Mouse (Mus musculus) left cerebral cortex, adult 18-20 months (tissue): ENCODE measurements around the gene Klf6. TPM values are rescaled to one million over a fixed set of nuclear protein-coding genes. Genes with fewer than 3 reads are reported as not detected.
A peak's percentile ranks its signal among the peaks of the same experiment; 100 is the strongest.

Experiments used
- DNase-seq, 2 experiments: peaks; one replicate each; pipeline ENCODE4 v3.0.0; 2021 to 2022; ENCODE audit warnings: low spot score in 2 of 2, mixed read lengths in 1 of 2
- total RNA-seq, 2 experiments: library from RNA; stranded (reverse); gene quantifications; 2 replicates each; pipeline ENCODE4 v1.2.3; 2021

Klf6 gene
- total RNA-seq, 2 experiments from 2014 or later, result 52.9 to 58.0 TPM

DNA sequence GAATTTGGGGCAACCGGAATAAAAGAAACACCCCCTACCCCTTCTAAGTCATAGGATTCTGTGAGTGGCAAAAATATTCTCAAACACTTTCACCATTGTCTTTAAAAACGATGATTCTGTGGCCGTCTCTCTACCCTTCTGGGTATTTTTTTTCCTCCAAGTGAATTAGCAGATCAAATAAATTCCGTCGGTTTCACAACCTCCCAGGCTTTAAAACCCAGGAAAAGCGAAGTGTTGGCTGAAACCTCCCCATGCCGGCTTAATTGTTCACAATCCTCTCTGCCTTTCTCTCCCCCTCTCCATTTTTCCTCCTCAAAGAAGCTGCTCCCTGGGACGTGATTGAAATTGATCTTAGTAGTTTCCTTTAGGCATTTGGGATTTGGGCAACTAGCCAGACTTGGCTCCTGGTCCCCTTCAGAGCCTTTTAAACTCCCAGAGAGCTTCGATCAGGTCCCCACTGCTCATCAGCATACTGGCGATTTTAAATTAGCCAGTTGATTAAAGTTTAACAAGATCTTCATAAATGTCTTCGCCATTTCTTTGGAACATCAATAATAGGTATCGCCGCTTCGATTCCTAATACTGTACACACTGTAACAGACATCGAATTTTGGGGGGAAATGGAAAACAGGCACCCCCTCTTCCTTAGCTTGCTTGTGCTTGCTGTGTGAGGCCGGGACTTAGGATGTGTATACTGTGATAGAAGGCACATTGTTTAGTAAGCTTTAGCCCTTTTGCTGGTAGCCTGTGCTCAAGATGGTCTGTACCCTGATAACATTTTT, 1.5 kb downstream of the Klf6 start:
- DNase-seq, result peak in 1 of 2 experiments; percentile 30

DNA sequence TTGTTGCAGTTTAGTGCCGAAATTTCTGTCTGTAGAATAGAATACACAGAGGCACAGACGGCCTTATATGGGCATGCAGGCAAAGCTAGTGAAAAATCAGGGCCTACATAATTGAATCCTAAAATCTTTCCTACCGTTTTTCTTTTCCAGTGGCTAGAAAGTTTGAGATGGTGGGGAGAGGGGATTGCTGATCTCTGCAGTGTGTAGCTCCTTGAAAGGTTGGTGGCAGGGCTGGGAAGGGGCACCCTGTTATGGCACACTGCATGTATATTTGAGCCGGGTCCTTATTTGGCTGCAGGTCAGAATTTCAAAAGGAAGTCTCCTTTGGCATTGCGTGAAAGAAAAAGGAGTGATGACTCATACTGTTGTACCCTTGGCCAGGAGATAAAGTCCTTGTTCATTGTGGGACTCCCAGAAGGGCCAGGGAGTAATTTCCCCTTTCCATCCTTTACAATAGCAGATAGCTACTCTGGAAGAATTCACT, 2.2 kb downstream of the Klf6 start:
- DNase-seq, result peak in 1 of 2 experiments; percentile 27

DNA sequence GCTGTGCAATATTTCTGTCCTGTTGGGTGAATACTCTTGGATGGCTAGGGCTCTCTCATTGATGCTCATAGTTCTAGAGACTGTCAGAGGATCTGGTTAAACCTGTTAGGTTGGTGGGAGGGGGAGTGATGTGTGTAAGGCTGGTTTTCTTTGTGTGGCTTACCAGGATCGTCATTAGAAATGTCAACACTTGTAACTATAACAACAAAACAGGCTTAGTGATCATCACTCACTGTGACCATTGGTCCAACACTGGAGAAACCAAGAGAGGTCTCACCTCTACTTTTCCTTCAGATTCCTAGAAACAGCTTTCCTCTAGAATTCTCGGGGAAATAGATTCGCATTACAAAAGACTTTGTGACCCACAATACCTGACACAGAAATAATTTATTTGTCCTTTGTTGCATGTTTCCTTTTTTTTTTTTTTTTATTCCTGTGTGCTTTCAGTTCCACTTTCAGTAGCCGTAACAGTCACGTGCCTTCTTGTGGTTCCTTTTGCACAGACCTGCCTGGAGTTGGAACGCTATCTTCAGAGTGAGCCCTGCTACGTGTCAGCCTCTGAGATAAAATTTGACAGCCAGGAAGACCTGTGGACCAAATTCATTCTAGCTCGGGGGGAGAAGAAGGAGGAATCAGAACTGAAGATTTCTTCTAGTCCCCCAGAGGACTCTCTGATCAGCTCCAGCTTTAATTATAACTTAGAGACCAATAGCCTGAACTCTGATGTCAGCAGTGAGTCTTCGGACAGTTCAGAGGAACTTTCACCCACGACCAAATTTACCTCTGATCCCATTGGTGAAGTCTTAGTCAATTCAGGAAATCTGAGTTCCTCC, 3.2 kb downstream of the Klf6 start:
- DNase-seq, result peak in 1 of 2 experiments; percentile 20

DNA sequence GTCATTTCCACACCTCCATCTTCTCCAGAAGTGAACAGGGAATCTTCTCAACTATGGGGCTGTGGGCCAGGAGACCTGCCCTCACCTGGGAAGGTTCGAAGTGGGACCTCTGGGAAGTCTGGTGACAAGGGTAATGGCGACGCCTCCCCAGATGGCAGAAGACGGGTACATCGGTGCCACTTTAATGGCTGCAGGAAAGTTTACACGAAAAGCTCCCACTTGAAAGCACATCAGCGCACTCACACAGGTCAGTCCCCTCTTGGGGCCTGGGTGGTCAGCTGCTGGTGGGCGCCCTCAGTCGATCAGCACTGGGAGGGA, 3.8 kb downstream of the Klf6 start:
- no peak for DNase-seq

DNA sequence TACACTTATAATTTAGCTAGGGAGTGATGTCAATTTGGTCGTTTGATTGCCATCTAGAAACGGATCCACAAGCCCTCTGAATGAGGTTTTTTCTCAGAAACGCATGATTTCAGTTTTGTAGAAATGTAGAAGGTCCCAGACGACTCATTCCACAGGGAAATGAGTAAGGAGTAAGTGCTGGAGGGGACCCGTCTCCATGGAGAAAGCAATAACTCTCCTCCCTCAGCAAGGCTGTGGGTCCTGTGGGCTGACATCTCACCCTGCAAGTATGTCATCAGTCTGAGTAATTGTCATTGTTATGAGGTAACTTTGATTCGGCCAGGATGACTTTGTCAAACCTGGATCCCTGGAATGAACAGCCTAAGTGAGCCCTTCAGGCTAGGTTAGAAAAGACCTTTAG, 4.8 kb downstream of the Klf6 start:
- no peak for DNase-seq

DNA sequence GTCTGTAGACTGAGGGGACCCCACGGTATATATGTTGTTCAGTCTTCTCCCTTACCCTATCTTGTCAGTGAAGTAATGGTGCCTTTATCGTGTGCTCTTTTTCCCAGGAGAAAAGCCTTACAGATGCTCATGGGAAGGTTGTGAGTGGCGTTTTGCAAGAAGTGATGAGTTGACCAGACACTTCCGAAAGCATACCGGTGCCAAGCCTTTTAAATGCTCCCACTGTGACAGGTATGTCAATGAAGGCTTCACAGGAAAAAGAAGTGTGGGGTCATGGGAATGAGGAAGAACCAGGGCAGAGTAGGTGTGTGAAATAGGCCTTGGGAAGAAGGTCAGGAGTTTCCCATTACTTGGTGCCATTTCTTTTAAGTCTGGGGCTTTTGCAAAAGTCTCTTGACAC, 5.2 kb downstream of the Klf6 start:
- DNase-seq, result no peak

DNA sequence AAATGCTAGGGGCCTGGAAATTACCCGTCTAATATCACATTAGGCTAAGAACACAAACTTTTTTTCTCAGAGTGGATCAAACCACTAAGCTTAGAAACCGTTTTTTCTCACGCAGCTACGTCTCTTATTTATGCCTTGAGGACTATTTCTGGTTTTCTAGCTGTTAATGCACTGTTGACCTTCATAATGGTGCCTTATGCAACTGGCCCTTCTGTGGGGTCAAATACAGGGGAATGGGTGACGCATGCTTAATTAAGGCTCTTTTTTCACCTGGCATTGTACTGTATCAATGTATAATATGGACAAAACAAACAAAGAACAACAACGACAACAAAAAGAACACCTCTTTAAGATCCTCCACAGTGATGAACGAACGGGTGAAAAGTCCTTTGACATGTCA, 7.1 kb downstream of the Klf6 start:
- no peak for DNase-seq

DNA sequence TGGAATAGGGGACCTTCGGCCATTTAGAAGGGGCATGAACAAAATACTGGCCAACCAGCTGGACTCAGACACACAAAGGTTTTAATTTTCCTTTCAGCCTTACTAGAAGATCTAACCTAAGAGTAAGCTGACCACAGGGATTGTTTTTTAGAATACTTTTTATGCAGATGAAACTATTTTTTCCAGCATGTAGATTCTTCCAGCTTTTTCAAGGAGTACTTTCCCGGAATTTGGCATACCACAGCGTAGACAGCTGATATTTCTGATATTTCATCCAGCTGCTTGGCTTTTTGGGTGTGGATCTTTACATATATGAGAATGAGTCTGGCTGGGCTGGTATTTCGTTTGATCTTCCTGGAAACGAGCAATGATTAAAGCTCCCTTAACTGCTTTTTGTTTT, 8.2 kb downstream of the Klf6 start:
- no peak for DNase-seq

DNA sequence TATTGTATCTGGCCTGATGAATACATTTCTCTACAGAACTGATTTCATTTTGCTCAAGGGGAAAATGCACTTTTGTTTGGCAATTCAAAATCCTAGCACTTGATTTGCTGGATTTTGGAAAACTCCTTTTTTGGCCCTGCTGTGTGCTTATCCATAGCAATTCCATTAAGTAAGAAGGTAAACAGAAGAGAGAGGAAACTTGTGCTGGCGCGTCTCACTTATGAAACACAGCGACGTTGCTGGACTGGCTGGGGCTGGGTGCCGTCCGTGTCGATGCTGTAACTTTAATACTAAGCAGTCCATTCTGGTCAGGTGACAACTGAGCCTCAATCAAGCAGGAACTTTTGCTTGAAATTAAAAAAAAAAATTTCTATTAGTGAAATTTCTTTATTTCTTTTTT, 8.6 kb downstream of the Klf6 start:
- peak in 1 of 2 experiments; percentile 31 for DNase-seq

DNA sequence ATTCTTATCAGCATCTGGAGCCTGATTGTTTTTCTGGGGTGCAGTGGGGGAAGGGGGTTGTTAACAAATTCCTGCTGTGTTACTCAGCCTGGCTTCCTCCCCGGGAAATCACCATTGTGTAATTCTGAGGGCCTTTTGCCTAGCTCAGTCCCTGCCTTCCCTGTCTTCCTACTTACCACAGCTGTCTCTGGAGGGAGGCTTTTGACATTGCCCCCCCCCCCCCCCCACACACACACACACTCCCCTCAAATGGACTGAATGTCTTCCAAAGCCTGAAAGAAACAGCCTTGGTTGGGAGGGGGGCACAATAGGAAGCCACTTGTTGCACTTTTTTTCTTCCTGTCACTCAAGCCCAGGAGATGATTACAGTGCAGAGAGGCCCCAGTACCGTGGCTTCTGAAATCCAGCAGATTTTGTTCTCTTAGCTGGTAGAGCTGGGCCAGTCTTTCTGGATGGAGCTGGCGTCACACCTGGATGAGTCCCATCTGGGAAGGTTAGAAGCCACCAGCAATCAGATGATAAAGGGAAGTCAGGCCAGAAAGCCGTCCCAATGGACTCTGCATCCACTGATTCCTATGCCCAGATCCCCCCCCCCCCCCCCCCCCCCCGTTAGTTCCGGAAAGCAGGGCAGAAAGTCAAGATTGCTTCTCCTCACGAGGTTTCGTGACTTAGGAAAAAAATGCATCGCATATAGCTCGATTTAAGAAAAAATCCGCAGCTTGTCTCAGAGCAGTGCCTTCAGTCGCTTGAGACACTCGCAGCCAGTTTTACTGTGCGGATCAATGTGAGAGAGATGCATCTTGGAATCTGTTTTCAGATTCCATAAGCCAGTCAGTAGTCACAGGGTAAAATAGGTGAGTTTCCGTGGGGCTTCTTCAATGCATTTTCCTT, 9.3 kb downstream of the Klf6 start:
- DNase-seq, result peak in 1 of 2 experiments; percentile 22

DNA sequence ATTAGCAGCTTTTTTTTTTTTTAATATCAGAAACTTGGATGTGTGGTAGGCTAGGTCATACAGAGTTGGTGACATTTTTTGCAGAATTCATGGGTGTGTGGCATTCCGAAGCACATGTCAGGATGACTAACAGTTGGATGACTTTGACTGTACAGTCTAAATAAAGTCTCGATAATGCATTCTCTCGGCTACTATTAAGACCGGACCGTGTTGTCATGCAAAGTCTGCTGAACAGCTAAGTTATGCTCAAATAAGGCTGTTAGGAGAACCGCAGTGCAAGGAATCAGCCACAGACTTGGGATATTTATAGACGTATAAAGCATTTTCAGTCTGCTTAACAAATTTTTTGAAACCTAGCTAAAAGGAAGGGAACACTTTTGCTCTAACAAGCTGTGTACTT, 10.1 kb downstream of the Klf6 start:
- DNase-seq, result peak in 1 of 2 experiments; percentile 16

DNA sequence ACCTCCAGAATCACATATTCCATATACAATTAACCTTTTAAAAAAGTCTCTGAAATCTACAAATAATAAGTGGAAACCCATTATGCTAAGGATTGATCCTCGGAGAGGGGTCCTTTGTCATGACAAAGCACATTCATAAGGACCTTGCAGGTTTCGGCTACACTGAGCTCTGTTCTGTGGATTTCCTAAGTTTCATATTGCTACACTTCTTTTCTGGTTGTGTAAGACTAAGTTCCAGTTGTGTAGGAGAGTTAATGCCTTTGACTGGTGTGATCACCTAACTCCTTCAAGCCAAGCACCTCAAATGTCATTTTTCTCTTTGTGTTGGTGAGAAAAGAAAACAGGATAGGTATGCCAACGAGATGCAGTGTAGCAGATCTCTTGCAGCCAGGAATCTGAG, 12.4 kb downstream of the Klf6 start:
- no peak for DNase-seq

DNA sequence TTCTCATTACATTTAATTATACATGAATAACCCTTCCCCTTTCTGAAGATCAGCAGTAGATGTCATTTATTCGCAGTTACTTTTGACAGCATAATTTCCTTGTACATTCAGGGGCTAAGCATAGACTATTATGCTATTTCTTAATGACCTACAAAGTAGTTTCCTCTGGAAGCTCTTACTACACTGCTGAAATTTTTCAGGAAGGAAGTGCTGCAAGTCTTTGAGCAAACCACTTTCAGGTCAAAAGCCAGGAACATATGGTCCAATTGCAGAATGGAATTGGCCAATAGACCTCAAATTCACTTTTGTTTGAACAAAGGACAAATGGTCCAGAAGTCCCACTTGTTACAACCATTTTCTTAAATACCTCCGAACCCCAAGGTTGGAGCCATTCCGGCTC, 14.2 kb downstream of the Klf6 start:
- DNase-seq, result no peak

DNA sequence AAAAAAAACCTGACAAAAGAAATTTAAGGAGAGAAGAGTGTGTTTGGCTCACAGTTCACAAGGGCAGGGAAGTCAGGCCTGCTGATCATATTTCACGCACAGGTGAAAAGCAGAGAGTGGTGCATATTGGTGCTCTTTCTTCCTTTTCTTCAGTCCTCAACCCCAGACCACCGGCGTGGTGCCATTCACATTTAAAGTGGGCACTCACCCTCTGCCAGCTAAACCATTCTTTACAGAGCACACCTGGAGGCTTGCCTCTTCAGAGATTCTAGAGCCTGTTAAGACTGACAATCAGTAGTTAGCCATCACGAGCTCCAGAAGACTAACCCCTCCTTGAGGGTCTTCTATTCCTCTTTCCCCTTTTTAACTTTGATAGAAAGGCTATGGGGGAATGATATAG, 17.5 kb downstream of the Klf6 start:
- no peak for DNase-seq

DNA sequence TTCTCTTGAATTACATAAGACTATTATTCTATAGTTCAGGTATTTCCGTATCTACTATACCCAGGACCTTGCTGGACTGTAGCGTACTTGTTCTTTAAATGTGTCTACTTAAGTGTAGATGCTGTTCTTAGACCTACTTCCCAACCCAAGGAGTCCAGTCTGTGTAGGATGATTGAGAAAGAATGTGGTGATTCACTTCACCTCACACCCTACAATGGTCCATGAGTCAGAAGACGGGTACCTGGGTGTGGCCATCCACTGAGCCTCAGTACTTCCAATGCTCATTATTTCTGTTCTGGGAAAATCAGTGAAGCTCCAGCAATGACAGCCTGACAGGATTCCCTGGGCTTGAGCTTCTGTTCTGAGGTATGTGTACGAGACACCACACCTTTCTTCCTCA, 25.5 kb downstream of the Klf6 start:
- no peak for DNase-seq

DNA sequence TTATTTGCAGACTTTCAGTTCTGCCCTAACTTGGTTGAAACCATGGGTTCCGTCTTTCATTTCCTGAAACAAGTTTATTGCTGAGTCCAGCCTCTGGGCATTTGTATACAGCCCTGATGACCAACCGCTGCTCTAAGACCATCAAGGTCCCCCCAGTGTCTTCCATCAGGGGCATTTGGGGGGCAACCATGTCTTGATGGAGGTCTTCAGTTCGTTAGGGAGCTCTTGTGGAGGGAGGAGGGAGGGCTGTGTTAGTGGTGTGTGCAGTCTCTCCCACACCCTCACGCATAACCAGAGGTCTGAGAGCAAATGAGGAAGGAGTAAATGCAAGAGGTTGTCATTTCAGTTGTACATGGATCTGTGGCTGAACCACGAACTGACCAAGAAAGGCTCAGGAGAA, 26.9 kb downstream of the Klf6 start:
- DNase-seq, result no peak

DNA sequence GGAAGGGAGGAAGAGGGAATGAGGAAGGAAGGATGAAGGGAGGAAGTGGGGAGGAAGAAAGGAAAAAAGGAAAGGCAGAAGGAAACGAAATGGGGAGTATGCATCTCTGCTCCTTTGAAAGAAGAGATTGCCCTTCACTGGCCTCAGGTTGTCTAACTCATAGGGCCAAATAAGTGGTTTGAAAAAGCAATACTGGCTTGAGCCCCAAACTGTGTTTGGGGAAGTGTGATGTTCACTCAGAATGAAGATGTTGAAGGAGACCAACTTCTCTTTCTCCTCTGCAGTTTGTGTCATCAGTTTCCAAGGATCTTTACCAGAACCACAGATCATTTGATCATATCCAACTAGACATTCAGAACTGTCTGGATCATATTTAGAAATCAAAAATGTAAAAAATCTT, 27.4 kb downstream of the Klf6 start:
- no peak for DNase-seq

DNA sequence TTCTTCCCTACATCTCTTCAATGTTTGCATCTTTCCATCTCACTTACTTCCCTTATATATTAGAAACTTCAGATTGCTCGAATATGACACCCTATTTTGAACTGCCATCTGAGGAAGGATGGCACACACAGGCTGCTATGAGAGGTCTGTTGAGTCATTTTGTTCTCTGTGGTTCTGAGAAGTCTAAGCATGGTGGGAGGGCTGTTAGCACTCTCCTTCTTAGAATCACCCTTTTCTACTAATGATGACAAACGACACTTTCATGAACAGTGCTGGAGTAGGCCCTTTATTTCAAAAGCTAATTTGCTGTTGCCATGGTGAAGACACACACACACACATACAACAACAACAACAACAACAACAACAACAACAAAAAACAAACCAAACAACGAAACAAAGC, 28.8 kb downstream of the Klf6 start:
- DNase-seq, result no peak

DNA sequence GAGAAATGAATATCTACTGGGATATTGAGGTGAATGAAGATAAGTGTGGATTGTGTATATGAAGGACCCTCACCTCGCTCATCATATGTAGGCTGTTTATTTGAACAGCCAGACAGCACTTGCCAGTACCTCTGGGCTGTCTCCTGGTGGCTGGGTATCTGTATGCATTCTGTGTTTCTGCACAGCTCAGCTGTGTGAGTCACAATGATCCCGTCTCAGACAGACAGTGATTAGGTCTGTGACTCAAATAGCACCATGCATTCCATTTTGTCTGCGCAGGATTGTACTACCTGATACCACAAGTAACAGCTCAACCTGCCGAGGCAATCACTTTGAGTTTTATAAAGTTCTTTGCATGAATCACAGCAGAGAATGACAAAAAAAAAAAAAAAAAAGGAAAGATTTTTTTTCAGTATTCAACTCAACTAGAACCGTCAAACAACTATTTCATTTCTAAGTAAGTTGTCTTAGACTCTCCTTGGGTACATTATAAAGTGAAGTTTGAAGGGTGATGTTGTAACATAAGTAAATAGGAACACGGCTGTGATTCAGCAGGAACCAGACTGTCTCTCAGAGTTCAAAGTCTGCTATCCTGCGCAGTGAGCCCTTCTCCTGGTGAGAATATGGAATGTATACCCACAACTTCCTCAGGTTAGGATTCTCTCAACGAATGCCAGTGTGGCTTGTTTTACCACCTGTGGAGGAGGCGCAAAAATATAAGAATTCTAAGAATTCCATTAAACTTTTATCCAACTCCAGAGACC, 31.6 kb downstream of the Klf6 start:
- no peak for DNase-seq

DNA sequence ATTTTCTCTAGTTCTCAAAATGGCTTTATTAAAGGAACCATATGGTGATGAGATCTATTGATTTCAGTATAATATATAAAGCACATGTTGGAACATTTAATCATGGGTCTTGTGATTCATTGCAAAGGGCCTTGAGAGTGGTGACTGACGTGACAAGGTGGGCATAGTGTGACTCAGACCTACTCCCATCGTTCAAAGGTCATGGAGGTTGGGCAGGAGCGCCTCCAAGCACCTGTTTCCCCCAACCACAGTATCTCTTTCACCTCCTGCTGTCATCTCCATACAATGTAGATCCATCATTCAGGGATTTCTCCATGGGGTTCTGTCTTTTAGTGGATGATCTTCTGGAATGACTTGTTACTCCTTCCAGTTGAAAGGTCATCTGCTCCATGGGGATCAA, 33.6 kb downstream of the Klf6 start:
- DNase-seq, result no peak

DNA sequence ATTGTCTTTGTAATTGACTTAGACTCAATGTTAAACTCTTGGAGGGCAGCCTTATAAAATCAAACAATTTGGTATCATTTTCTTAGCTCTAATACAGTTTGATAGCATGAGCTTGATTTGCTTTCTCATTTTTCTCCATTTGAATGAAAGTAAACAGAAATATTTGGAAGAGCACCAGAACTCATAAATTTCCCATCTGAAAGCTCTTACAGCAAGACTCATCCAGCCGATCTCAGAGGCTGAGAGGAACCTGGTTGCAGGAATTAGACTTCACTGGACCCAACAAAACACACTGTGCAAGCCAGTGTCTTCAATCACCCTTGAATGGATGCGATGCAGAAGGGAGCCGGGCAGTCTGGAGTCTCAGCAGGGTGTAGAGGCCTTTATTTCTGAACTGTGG, 34.6 kb downstream of the Klf6 start:
- DNase-seq, result no peak
